Mouse (Mus musculus): ENCODE measurements around the gene Prkcg. TPM values are rescaled to one million over a fixed set of nuclear protein-coding genes. Genes with fewer than 3 reads are reported as not detected.
"Not testable (repeated sequence)": the region's sequence is repeated elsewhere in the genome, so short reads cannot be mapped to it uniquely, and the experiment has no call there.

Prkcg gene
- polyA plus RNA-seq, 1 experiment from 2014 or later, result 0.65 TPM

DNA sequence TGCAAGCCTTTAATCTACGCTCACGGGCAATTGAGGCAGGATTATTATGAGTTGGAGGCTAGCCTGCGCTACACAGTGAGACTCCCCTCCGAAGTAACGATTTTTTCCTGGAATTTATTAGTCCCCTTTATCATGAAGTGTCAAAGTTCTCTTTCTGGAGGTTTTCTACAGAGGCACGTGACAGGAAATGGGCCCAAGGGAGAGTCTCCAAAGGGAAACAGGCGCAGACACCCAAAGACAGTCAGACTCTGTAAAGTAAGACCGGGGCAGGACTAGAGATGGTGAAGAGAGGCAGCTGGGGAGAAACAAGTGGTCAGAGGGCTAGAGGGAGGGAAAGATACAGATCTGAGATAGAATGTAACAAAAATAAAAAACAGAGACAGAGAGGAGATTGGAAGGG lies 21.1 kb upstream of the Prkcg start:
- Histone ChIP-seq H3K9ac (ENCODE audit: low read depth, low read length) (no peak overlapping the region), H3K9me3 (ENCODE audit: control insufficient read depth, low read length) (no peaks in the 10 kb centered on the region), H3K27me3 (ENCODE audit: control insufficient read depth, insufficient read depth, low read length) (no peaks in the 10 kb centered on the region), H3K4me2 (replicated peaks; ENCODE audit: low read depth, low read length) (no peak overlapping the region), H3K27ac (ENCODE audit: low read depth, low read length) (no peak overlapping the region), H3K4me3 (ENCODE audit: low read depth, low read length) (no peak overlapping the region), H3K4me1 (replicated peaks; ENCODE audit: control insufficient read depth, insufficient read depth, low read length) (no peaks in the 10 kb centered on the region), H3K36me3 (ENCODE audit: control insufficient read depth, insufficient read depth, low read length) (no peaks in the 10 kb centered on the region)
- WGBS, result 80% methylated on average over 8 of the region's 8 CpGs
- no peak for DNase-seq (ENCODE audit: low spot score)
- ATAC-seq (ENCODE audit: low FRiP score), result no peak

DNA sequence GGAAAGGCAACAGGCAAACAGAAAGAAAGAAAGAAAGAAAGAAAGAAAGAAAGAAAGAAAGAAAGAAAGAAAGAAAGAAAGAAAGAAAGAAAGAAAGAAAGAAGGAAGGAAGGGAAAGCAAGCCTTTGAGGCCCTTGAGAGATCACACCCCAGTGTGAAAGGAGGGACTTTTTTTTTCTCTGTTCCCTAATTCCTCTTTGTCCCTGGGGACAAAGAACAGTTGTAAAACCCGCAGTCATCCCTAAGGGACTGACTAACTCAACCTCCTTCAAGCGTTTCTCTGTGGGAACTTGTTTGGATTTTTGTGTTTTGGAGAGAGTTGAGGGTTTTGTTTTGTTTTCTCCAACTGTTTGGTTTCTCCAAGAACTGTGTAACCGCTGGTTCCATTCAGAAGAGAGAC lies 20.7 kb upstream of the Prkcg start:
- no peak overlapping the region for H3K27ac ChIP-seq (ENCODE audit: low read depth, low read length)
- H3K9me3 ChIP-seq (ENCODE audit: control insufficient read depth, low read length), result no peaks in the 10 kb centered on the region
- H3K36me3 ChIP-seq (ENCODE audit: control insufficient read depth, insufficient read depth, low read length), result no peaks in the 10 kb centered on the region
- ATAC-seq (ENCODE audit: low FRiP score) (no peak), DNase-seq (ENCODE audit: low spot score) (no peak)
- no peaks in the 10 kb centered on the region for H3K27me3 ChIP-seq (ENCODE audit: control insufficient read depth, insufficient read depth, low read length)
- 16% methylated on average over 3 of the region's 3 CpGs for WGBS
- H3K4me1 ChIP-seq (replicated peaks; ENCODE audit: control insufficient read depth, insufficient read depth, low read length), result no peaks in the 10 kb centered on the region
- no peak overlapping the region for H3K4me3 ChIP-seq (ENCODE audit: low read depth, low read length)
- H3K9ac ChIP-seq (ENCODE audit: low read depth, low read length), result no peak overlapping the region
- H3K4me2 ChIP-seq (replicated peaks; ENCODE audit: low read depth, low read length), result no peak overlapping the region

DNA sequence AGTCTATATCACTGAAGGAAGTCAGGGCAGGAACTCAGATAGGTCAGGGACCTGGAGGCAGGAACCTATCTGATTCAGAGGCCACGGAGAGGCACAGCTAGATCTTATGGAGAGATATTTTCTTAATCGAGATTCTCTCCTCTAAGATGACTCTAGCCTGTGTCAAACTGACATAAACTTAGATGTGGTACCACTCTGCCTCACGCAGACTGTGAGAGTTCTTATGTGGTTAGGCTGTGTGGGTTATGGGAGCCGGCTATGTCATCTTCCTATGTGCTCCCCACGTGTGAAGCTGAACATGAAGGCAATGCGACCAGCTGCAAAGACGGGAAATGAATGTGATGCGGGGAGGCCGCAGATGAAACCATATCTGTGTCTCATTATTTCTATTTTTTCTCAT lies 16.8 kb upstream of the Prkcg start:
- Histone ChIP-seq H3K9ac (ENCODE audit: low read depth, low read length) (no peak overlapping the region), H3K9me3 (ENCODE audit: control insufficient read depth, low read length) (no peaks in the 10 kb centered on the region), H3K4me3 (ENCODE audit: low read depth, low read length) (no peak overlapping the region), H3K36me3 (ENCODE audit: control insufficient read depth, insufficient read depth, low read length) (no peaks in the 10 kb centered on the region), H3K27ac (ENCODE audit: low read depth, low read length) (no peak overlapping the region), H3K27me3 (ENCODE audit: control insufficient read depth, insufficient read depth, low read length) (no peaks in the 10 kb centered on the region), H3K4me2 (replicated peaks; ENCODE audit: low read depth, low read length) (no peak overlapping the region), H3K4me1 (replicated peaks; ENCODE audit: control insufficient read depth, insufficient read depth, low read length) (no peaks in the 10 kb centered on the region)
- ATAC-seq (ENCODE audit: low FRiP score), result no peak
- 91% methylated on average over 9 of the region's 9 CpGs for WGBS
- no peak for DNase-seq (ENCODE audit: low spot score)

DNA sequence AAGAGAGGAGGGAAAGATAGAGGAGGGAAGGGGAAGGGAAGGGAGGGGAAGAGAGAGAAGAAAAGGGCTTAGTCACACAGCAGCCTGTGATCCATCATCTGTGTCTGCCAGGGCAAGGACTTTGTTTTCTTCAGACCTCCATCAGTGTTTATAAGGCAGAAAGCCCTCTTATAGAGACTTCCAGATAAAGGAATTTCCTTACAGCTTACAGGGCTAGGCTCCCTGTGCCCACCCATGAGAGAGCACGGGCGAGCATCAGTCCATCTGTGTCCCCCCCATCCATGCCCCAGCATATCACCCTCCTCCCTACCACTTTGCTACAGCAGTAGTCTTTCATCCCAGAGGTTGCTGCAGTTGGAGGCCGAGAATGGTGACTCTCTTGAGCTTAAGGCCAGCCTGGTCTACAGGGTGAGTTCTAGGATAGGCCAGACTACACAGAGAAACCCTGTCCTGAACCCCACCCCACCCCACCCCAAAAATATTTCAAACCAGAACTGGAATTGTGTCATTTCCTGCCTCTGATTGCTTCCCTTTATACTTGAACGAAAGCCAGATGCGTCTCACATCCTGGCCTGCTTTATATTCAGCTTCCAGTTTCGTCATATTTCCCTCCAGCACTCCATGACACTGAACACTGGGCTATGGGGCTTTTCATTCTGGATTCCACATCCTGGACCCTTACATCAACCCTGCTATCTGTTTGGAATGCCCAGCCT lies 13.4 kb upstream of the Prkcg start:
- ATAC-seq (ENCODE audit: low FRiP score) (no peak), DNase-seq (ENCODE audit: low spot score) (no peak)
- Histone ChIP-seq H3K4me3 (ENCODE audit: low read depth, low read length) (no peak overlapping the region), H3K36me3 (ENCODE audit: control insufficient read depth, insufficient read depth, low read length) (no peaks in the 10 kb centered on the region), H3K9ac (ENCODE audit: low read depth, low read length) (no peak overlapping the region), H3K9me3 (ENCODE audit: control insufficient read depth, low read length) (no peaks in the 10 kb centered on the region), H3K4me2 (replicated peaks; ENCODE audit: low read depth, low read length) (no peak overlapping the region), H3K27ac (ENCODE audit: low read depth, low read length) (no peak overlapping the region), H3K4me1 (replicated peaks; ENCODE audit: control insufficient read depth, insufficient read depth, low read length) (no peaks in the 10 kb centered on the region), H3K27me3 (ENCODE audit: control insufficient read depth, insufficient read depth, low read length) (no peaks in the 10 kb centered on the region)
- WGBS, result 69% methylated on average over 6 of the region's 6 CpGs

DNA sequence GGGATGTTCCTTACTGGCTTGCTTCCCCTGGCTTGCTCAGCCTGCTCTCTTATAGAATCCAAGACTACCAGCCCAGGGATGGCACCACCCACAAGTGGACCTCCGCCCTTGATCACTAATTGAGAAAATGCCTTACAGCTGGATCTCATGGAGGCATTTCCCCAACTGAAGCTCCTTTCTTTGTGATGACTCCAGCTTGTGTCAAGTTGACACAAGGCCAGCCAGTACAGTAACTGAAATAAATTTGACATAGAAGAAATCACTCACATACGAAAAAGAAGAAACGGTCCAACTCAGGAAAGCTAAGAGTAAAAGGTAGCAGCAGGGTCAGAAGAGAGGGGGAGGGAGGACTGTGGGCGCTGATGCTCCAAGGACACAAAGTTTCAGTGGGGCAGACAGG lies 12.2 kb upstream of the Prkcg start:
- not testable (repeated sequence) for H3K27me3 ChIP-seq (ENCODE audit: control insufficient read depth, insufficient read depth, low read length); ATAC-seq (ENCODE audit: low FRiP score)

DNA sequence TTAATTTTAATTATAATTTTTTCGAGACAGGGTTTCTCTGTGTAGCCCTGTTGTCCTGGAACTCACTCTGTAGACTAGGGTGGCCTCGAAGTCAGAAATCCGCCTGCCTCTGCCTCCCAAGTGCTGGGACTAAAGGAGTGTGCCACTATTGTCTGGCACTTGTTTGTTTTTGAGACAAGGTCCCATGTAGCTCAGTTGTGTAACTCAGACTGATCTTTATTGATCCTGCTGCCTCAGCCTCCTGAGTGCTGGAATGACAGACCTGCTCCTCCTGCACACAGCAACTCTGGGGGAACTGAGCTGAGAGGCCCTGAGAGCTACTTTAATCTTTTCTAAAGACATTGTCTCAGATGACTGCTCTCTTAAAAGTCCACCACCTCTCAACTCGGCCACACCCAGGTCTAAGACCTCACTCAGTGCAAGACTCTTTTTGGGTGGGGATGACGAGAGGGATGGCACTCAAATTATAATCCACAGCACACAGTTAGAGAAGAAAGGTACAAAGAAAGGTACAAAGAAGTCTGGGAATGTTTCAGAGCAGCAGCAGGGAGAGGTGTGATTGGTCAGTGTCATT lies 8.8 kb upstream of the Prkcg start:
- WGBS, result 72% methylated on average over 5 of the region's 5 CpGs
- Histone ChIP-seq H3K4me2 (replicated peaks; ENCODE audit: low read depth, low read length) (no peak overlapping the region), H3K4me3 (ENCODE audit: low read depth, low read length) (no peak overlapping the region), H3K27me3 (ENCODE audit: control insufficient read depth, insufficient read depth, low read length) (no peaks in the 10 kb centered on the region), H3K4me1 (replicated peaks; ENCODE audit: control insufficient read depth, insufficient read depth, low read length) (no peaks in the 10 kb centered on the region), H3K27ac (ENCODE audit: low read depth, low read length) (no peak overlapping the region), H3K36me3 (ENCODE audit: control insufficient read depth, insufficient read depth, low read length) (no peaks in the 10 kb centered on the region), H3K9me3 (ENCODE audit: control insufficient read depth, low read length) (no peaks in the 10 kb centered on the region), H3K9ac (ENCODE audit: low read depth, low read length) (no peak overlapping the region)
- ATAC-seq (ENCODE audit: low FRiP score) (no peak), DNase-seq (ENCODE audit: low spot score) (no peak)

More for the DNA sequence above, 12.2 kb upstream of the Prkcg start:
- 56% methylated on average over 4 of the region's 4 CpGs for WGBS
- DNase-seq (ENCODE audit: low spot score); H3K27ac ChIP-seq (ENCODE audit: low read depth, low read length); H3K4me3 ChIP-seq (ENCODE audit: low read depth, low read length); H3K36me3 ChIP-seq (ENCODE audit: control insufficient read depth, insufficient read depth, low read length); H3K9me3 ChIP-seq (ENCODE audit: control insufficient read depth, low read length); H3K4me1 ChIP-seq (replicated peaks; ENCODE audit: control insufficient read depth, insufficient read depth, low read length); H3K9ac ChIP-seq (ENCODE audit: low read depth, low read length); H3K4me2 ChIP-seq (replicated peaks; ENCODE audit: low read depth, low read length): not testable (repeated sequence)

DNA sequence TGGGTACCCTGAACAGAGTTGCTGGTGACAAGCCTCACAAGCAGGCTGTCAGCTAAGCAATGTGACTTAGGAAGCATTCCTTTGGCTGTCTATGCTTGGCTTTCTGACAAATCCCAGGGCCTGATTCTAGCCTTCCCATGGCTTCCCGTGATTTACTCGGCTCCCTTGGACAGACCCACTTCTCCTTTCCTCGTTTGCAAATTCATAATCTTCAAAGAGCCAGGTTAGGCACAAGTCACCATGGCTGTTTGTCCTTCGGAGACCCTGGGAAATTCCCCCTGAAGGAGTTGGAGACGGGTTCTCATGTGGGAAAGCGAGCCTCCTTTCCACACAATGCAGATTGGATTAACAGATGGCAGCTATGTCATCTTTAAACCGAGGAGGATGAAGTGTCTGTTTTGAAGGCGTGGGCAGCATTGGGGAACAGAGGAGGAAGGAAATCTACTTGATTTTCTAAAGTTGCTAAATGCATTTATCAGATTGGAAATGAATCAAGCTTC lies 8.3 kb upstream of the Prkcg start:
- Histone ChIP-seq H3K27ac (ENCODE audit: low read depth, low read length) (no peak overlapping the region), H3K4me3 (ENCODE audit: low read depth, low read length) (no peak overlapping the region), H3K27me3 (ENCODE audit: control insufficient read depth, insufficient read depth, low read length) (no peaks in the 10 kb centered on the region), H3K9ac (ENCODE audit: low read depth, low read length) (no peak overlapping the region), H3K4me2 (replicated peaks; ENCODE audit: low read depth, low read length) (no peak overlapping the region), H3K4me1 (replicated peaks; ENCODE audit: control insufficient read depth, insufficient read depth, low read length) (no peaks in the 10 kb centered on the region), H3K9me3 (ENCODE audit: control insufficient read depth, low read length) (no peaks in the 10 kb centered on the region), H3K36me3 (ENCODE audit: control insufficient read depth, insufficient read depth, low read length) (no peaks in the 10 kb centered on the region)
- DNase-seq (ENCODE audit: low spot score), result no peak
- WGBS, result 60% methylated on average over 8 of the region's 8 CpGs
- ATAC-seq (ENCODE audit: low FRiP score), result no peak

DNA sequence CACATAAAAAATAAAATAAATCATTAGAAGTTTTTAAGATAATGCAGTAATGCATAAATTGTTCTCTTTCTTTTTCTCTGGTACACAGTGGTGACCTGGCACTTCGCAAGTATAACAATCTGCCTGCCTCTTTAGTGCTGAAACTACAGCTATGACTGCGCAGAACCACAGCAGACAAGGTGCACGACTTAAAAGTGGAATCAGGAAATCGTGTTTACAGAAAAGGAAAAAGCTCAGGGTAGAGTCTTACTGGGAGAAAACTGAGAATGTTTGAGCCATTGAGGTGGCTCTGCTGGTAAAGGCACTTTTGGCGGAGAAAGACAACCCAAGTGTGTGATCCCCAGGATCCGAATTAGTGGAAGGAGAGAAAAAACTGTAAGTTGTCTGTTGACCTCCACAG lies 7.2 kb upstream of the Prkcg start:
- no peak overlapping the region for H3K4me2 ChIP-seq (replicated peaks; ENCODE audit: low read depth, low read length)
- DNase-seq (ENCODE audit: low spot score) (no peak), ATAC-seq (ENCODE audit: low FRiP score) (no peak)
- no peaks in the 10 kb centered on the region for H3K4me1 ChIP-seq (replicated peaks; ENCODE audit: control insufficient read depth, insufficient read depth, low read length)
- H3K36me3 ChIP-seq (ENCODE audit: control insufficient read depth, insufficient read depth, low read length), result no peaks in the 10 kb centered on the region
- no peak overlapping the region for H3K27ac ChIP-seq (ENCODE audit: low read depth, low read length)
- H3K9ac ChIP-seq (ENCODE audit: low read depth, low read length), result no peak overlapping the region
- H3K27me3 ChIP-seq (ENCODE audit: control insufficient read depth, insufficient read depth, low read length), result no peaks in the 10 kb centered on the region
- no peaks in the 10 kb centered on the region for H3K9me3 ChIP-seq (ENCODE audit: control insufficient read depth, low read length)
- H3K4me3 ChIP-seq (ENCODE audit: low read depth, low read length), result no peak overlapping the region
- 79% methylated on average over 6 of the region's 6 CpGs for WGBS
